Mouse (Mus musculus): ENCODE measurements around the gene Gm12184.

- TF ChIP-seq CTCF (conservative IDR thresholded peaks at IDR 0.05; ENCODE audit: low read length) (no peak), POU5F1 (IDR thresholded peaks at IDR 0.05; ENCODE audit: borderline replicate concordance, low read length) (no peak), NANOG (IDR thresholded peaks at IDR 0.05; ENCODE audit: borderline replicate concordance, low read length) (no peak)
Observed at GRCm38 (mm10) chr11:48818346-48818745, 8.1 kb downstream of the Gm12184 start.
